17 mouse cellular contexts compared by ENCODE assay signal in genomic region chr5:135508284-135508683, GRCm38 (mm10). TPM values are rescaled to one million over a fixed set of nuclear protein-coding genes. Genes with fewer than 3 reads are reported as not detected.
DNase-seq lines count a peak whose midpoint lies in the region; ATAC-seq and TF ChIP-seq lines count a peak whose summit lies in the region.
"Had no signal": no experiment of that assay in that cellular context is flagged by ENCODE, and none has a peak within 500 bp of the region (broad histone marks: within the 10 kb centered on the region; RNA-seq: fewer than 3 reads in every experiment).

No protein-coding gene starts in this region.

- H3K36me3 ChIP-seq in kidney, adult 2 months (ENCODE audit: control insufficient read depth, insufficient read depth, low read length), result no peaks in the 10 kb centered on the region
- no peaks in the 10 kb centered on the region for H3K36me3 ChIP-seq in midbrain, embryonic 14.5 days (ENCODE audit: control insufficient read depth, insufficient read depth, low read length)
- no peaks in the 10 kb centered on the region for H3K36me3 ChIP-seq in midbrain, embryonic 13.5 days
- H3K36me3 ChIP-seq: heart, embryonic 12.5 days had no signal

- ATAC-seq in midbrain, embryonic 14.5 days (ENCODE audit: low FRiP score, low TSS enrichment), result no peak
- no peak for ATAC-seq in midbrain, embryonic 13.5 days

- TF ChIP-seq CTCF in kidney, adult 2 months (conservative IDR thresholded peaks at IDR 0.05; ENCODE audit: insufficient read depth, insufficient read length, low read depth, low read length), result no peak
- no peak for TF ChIP-seq CTCF in brain, embryonic 14.5 days (IDR thresholded peaks at IDR 0.05; ENCODE audit: borderline replicate concordance, extremely low read depth, insufficient read depth, insufficient read length)

- DNase-seq in kidney, adult 2 months, result peak; percentile 48
- DNase-seq in kidney, postnatal 4 days, result no peak
- DNase-seq in midbrain, embryonic 14.5 days, result peak; percentile 42
- peak; percentile 78 for DNase-seq in brain, embryonic 14.5 days (ENCODE audit: low read depth)
- DNase-seq in right cerebral cortex, postnatal 4 days, result peak; percentile 56
- DNase-seq in thymus, postnatal 4 days, result no peak
- DNase-seq in embryo, embryonic 10.5 days (ENCODE audit: low spot score), result no peak
- DNase-seq: gastrocnemius, adult 2 months had no signal

- no peak overlapping the region for H3K27ac ChIP-seq in kidney, adult 2 months (ENCODE audit: insufficient read depth, low read depth, low read length)
- no peak overlapping the region for H3K27ac ChIP-seq in midbrain, embryonic 14.5 days (replicated peaks; ENCODE audit: low read depth, low read length)
- no peak overlapping the region for H3K27ac ChIP-seq in midbrain, embryonic 13.5 days
- H3K27ac ChIP-seq: gastrocnemius, adult 2 months; hindbrain, embryonic 12.5 days; stomach, postnatal 0 days had no signal

- H3K9ac ChIP-seq in midbrain, embryonic 14.5 days (replicated peaks; ENCODE audit: low read length), result no peak overlapping the region
- no peak overlapping the region for H3K9ac ChIP-seq in midbrain, embryonic 13.5 days (replicated peaks)
- H3K9ac ChIP-seq: heart, embryonic 12.5 days; hindbrain, embryonic 12.5 days had no signal

- H3K4me3 ChIP-seq in kidney, adult 2 months (ENCODE audit: insufficient read depth, low read depth, low read length), result no peak overlapping the region
- H3K4me3 ChIP-seq in midbrain, embryonic 14.5 days (replicated peaks; ENCODE audit: low read depth, low read length), result no peak overlapping the region
- H3K4me3 ChIP-seq in midbrain, embryonic 13.5 days (replicated peaks), result no peak overlapping the region
- H3K4me3 ChIP-seq: gastrocnemius, adult 2 months; heart, embryonic 12.5 days; hindbrain, embryonic 12.5 days had no signal

- H3K4me2 ChIP-seq in midbrain, embryonic 14.5 days (ENCODE audit: low read length), result no peak overlapping the region
- no peak overlapping the region for H3K4me2 ChIP-seq in midbrain, embryonic 13.5 days (replicated peaks)
- H3K4me2 ChIP-seq: heart, embryonic 12.5 days; hindbrain, embryonic 12.5 days had no signal

- TF ChIP-seq POLR2A in kidney, adult 2 months (IDR thresholded peaks at IDR 0.05; ENCODE audit: low read depth, low read length), result no peak
- no peak for TF ChIP-seq POLR2A in brain, embryonic 14.5 days (IDR thresholded peaks at IDR 0.05; ENCODE audit: borderline replicate concordance, extremely low read depth, insufficient read depth, insufficient read length, poor library complexity, severe bottlenecking)

- H3K4me1 ChIP-seq in kidney, adult 2 months (ENCODE audit: control insufficient read depth, insufficient read depth, low read length), result no peaks in the 10 kb centered on the region
- peaks cover 8% of the 10 kb centered on the region for H3K4me1 ChIP-seq in midbrain, embryonic 14.5 days (ENCODE audit: control insufficient read depth, insufficient read depth, low read length)
- peaks cover 10% of the 10 kb centered on the region for H3K4me1 ChIP-seq in midbrain, embryonic 13.5 days (replicated peaks)

- H3K27me3 ChIP-seq in kidney, adult 2 months (replicated peaks; ENCODE audit: control insufficient read depth, insufficient read depth, low read length), result no peaks in the 10 kb centered on the region
- no peaks in the 10 kb centered on the region for H3K27me3 ChIP-seq in midbrain, embryonic 14.5 days (ENCODE audit: control insufficient read depth, insufficient read depth, low read length)
- H3K27me3 ChIP-seq in midbrain, embryonic 13.5 days, result no peaks in the 10 kb centered on the region
- H3K27me3 ChIP-seq: heart, embryonic 12.5 days; hindbrain, embryonic 12.5 days had no signal

- 55% methylated on average over 3 of the region's 3 CpGs for WGBS in kidney, adult 2 months
- 79% methylated on average over 3 of the region's 3 CpGs for WGBS in midbrain, embryonic 14.5 days
- WGBS in midbrain, embryonic 13.5 days, result 89% methylated on average over 3 of the region's 3 CpGs

- no peaks in the 10 kb centered on the region for H3K9me3 ChIP-seq in midbrain, embryonic 14.5 days (ENCODE audit: control insufficient read depth, low read length)
- no peaks in the 10 kb centered on the region for H3K9me3 ChIP-seq in midbrain, embryonic 13.5 days
- H3K9me3 ChIP-seq: heart, embryonic 12.5 days; hindbrain, embryonic 12.5 days had no signal

RNA-seq across cellular contexts. Expression of gene Hip1, which starts 36.6 kb away (rescaled TPM):
- 14.1 and 16.6 TPM in 2 replicates for polyA plus RNA-seq in kidney, adult 2 months (2012; rRNA removed)
- polyA plus RNA-seq in midbrain, embryonic 14.5 days (2014; fragmentation: Nextera tagmentation; extraction: Ambion mirVana), result 28.3 and 42.0 TPM in 2 replicates
- polyA plus RNA-seq in midbrain, embryonic 13.5 days (2015; fragmentation: Nextera tagmentation; extraction: Ambion mirVana), result 38.9 and 40.9 TPM in 2 replicates
- 44.0 and 58.5 TPM in 2 replicates for polyA plus RNA-seq in brain, embryonic 14.5 days (2012; rRNA removed)

RNA-seq across cellular contexts. Expression of gene Ccl26, which starts 55.1 kb away (rescaled TPM):
- polyA plus RNA-seq in kidney, adult 2 months (2012; rRNA removed), result not detected in 2 replicates
- not detected in 2 replicates for polyA plus RNA-seq in midbrain, embryonic 14.5 days (2014; fragmentation: Nextera tagmentation; extraction: Ambion mirVana)
- not detected in 2 replicates for polyA plus RNA-seq in midbrain, embryonic 13.5 days (2015; fragmentation: Nextera tagmentation; extraction: Ambion mirVana)
- polyA plus RNA-seq in brain, embryonic 14.5 days (2012; rRNA removed), result not detected in 2 replicates
- polyA plus RNA-seq: heart, embryonic 12.5 days; hindbrain, embryonic 12.5 days; kidney, postnatal 0 days; liver, embryonic 16.5 days; midbrain, postnatal 0 days; neural tube, embryonic 14.5 days; small intestine, adult 2 months; stomach, postnatal 0 days had no signal

Comparison
In these comparisons a context has a peak if more than half of its experiments do, and no peak if none do; other contexts are left out.
1. DNase-seq: peak in kidney, adult 2 months (single experiment), midbrain, embryonic 14.5 days (single experiment), brain, embryonic 14.5 days (single experiment) and right cerebral cortex, postnatal 4 days (single experiment); none in kidney, postnatal 4 days (0 of 2), thymus, postnatal 4 days (single experiment) and embryo, embryonic 10.5 days (single experiment).